Mouse (Mus musculus) cerebellum, adult 9-11 months (tissue): ENCODE data around the gene Gm20388.

Experiments used
- DNase-seq: peaks from one replicate; pipeline ENCODE4 v3.0.0; 2022

The Gm20388 gene

DNA sequence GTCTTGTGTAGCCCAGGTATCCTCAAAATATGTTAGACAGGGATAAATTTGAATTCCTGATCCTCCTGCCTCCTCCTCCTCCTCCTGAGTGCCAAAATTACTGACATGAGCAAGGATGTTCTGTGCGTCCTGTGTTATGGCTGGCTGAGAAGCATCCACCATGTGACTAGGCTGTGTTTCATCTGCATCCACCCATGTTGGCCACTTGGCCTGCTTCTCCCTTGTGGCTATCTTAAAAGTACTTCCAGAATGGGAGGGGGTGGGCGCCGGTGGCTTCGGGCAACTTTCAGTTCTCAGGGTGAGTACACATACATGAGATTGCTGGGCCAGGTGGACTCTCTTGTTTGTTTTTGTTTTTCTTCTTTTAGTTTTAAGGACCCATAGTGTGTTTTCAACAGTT lies 2008.5 kb downstream of the Gm20388 start:
- no peak for DNase-seq

DNA sequence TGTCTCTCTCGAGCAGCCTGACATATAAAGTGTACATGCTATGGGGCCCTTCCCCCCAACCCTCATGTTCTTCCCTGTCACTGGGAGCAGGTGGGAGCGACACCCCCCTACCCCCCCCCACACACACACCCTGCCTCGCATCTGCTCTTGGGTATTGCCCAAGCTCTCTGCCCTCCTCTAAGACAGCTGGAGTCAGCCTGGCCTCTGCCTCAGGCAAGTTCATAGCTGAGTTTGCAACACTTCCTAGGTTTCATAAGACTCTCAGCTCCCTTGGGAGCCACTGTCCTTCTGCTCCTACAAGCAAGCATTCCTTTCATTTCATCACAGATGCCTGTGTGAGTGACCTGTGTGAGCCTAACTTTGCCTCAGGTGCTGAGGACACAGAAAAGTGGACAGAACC lies 2009.1 kb downstream of the Gm20388 start:
- no peak for DNase-seq

DNA sequence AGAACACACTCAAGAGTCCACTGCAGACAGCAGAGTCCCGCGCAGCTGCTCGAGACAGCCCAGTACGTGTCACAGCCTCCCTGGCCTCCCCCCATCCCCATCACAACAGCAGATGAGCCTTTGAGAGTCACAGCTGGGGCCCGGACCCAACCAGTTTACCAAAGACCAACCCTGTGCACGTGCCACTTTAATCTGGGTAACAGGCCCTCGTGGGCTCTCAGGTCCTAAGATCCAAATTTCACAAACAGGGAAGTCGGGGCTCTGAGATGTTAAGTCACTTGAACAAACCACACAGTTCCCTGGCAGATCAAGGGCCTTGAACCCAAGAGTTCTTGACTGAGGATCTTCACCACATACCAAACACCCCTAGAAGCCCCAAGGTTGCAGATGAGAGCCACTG lies 2010.9 kb downstream of the Gm20388 start:
- DNase-seq: no peak

DNA sequence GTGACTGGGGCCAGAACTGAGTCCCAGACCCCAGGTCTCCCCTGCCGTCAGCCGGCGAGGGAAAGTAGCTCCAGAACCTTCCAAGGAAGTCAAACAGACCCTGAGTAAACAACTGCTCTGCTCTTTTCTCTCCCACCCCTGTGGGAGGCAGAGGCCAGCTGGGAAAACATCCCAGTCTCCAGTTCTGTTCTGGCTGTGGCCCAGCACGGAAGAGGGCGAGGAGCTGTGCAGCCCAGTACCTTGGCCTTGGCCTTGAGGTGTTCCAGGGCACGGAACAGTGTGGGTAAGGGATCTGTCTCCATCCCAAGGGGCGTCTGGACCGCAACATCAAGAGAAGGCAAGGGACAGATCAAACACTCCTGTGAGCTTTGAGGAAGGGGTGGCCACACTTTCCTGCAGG lies 2011.5 kb downstream of the Gm20388 start:
- DNase-seq: no peak

DNA sequence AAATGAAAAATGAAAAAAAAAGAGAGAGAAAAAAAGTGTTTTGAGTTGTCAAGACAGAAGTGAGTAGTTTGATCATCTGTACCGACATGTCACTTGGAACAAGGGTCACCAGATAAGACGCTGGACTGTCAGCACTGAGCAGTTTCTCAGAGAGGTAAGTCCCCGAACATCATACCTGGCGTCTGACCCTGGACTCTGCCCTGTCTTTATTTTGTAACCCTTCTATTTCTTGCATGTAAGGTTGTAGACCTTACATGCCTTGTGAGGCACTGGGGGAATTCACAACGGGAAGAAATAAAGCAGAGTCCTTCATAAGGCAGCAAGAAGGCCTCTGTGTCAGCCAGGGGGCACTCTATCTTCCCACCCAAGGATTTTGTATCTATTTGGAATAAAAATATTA lies 2014.0 kb downstream of the Gm20388 start:
- no peak for DNase-seq

DNA sequence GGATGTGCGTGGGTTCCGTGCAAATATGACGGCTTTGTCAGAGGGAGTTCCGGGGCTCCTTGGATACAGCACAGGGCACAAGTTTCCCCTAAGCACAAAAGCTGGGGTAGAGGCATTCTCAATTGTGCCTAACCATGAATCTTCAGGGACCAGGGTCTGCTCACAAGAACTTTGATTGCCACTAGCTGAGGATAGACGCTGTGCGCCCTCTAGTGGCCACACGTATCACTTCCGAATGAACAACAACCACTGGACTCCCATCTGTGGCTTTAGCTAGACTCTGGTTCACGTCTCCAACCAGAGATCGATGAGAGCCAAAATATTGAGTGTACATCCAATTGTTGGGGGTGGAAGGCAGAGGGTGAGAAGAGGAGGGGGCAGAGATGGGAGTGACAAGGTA lies 2015.0 kb downstream of the Gm20388 start:
- peak; percentile 64 for DNase-seq

DNA sequence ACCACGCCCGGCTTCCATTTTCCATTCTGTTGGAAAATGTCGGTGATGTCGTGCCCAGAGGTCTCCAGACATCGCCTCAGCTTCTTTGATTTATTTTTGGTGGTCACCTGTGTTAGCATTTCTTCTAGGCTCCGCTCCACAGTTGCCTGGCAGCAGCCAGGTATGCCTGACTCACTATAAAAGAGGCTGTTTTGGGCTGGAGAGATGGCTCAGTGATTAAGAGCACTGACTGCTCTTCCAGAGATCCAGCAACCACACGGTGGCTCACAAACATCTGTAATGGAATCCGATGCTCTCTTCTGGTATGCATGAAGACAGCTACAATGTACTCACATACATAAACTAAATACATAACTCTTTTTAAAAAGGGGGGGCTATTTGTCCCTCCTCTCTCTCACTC lies 2015.6 kb downstream of the Gm20388 start:
- no peak for DNase-seq

DNA sequence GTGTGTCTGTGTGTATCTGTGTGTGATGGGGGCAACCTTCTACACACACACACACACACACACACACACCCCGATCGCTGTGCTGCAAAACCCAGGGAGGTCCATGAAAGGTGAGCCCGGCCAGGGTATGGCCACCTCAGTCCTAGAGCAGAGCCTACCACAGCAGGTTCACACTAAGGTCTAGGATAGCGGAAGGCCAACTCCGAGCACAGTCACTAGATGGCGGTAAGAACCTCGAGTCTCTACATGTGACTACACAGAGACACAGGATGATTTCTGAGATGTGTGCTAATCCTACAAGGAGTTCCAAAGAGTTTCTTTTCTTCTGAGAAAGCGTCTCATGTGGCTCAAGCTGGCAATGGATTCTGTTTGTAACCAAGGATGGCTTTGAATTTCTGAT lies 2016.7 kb downstream of the Gm20388 start:
- no peak for DNase-seq

DNA sequence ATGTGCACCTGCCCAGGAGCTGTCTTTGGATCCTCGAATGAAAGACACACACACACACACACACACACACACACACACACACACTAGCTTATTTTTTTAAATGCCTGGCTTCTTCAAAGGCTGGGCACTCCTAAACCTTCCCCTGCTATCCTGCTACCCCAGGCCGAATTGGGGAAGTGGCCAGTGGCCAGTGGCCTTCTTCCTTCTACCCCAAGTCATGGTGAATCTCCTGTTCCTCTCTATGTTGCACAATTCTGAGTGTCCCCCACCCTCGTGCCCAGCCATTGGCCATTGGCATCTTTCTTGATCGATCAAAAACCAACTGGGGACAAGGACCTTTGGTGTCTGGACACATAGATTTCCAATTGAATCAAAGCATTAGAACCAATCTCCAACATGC lies 2019.4 kb downstream of the Gm20388 start:
- no peak for DNase-seq

DNA sequence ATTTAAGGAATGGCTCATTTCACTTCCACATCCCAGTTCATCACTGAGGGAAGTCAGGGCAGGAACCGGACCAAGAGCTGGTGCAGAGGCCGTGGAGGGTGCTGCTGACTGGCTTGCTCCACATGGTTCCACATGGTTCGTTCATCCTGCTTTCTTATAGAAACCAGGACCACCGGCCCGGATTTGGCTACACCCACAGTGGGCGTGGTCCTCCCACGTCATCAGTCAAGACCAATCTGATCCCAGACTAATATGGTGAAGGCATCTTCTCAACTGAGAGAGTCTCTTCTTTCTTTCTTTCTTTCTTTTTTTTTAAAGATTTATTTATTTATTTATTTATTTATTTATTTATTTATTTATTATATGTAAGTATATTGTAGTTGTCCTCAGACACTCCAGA lies 2020.9 kb downstream of the Gm20388 start:
- no peak for DNase-seq

DNA sequence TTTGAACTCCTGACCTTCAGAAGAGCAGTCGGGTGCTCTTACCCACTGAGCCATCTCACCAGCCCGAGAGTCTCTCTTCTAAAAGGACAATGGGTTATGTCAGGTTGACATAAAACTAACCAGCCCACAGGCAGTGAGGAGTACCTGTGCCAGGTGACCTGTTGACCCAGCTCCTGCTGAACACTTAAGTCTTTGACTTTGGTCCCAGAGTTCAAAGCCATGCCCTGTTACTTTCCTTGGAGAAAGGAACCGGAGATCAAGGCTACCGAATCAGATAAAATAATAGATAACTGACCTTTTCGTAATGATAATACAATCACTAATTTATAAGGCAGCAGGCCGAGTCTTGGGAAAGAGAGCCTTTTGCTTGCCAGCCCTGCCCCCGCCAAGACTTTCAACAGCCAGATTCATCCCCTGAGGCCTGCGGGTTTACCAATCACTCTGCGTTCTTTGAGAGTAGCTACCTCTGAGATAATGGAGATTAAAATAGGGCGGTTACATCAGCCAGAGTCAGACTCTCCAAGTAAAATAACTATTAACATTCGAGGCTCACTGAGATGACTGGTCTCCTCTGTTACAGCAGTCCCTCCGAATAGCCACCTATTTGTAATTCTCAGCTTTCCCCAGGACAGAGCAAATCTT lies 2021.5 kb downstream of the Gm20388 start:
- no peak for DNase-seq

DNA sequence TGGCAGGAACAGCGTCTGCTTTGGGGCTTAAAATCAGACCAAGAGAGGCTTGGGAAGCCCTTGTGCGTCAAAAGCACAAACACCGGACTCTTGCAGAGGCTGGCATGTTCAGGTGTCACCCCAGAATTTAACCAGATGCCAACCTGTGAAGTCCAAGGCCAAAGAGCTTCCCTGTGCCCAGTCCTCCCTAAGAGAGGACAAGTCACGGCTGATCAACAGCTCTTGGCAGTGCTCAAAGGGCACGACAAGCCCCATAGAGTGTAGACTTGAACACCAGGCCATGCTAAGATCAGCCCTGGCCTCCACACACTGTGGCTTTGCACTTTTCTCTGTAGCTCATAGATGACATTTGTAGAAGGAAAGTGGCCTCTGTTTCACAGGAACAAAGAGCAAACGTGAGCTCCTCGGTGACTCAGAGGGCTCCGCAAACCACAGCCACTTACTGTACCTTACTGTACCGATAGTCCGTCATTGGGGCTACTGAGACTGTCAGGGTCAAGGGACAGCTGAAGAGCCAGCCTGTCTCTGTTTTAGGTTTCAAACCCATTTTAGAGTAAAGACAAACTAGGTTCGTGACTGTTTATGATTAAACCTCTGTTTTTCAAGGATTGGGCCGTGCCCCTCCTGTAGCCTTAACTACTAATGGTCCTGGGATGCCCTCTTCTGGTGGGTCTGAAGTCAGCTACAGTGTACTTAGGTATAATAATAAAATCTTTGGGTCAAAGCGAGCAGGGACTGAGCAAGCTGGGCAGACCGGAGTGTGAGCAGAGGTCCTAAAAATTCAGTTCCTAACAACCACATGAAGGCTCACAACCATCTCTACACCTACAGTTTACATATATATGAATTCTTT lies 2022.3 kb downstream of the Gm20388 start:
- no peak for DNase-seq

DNA sequence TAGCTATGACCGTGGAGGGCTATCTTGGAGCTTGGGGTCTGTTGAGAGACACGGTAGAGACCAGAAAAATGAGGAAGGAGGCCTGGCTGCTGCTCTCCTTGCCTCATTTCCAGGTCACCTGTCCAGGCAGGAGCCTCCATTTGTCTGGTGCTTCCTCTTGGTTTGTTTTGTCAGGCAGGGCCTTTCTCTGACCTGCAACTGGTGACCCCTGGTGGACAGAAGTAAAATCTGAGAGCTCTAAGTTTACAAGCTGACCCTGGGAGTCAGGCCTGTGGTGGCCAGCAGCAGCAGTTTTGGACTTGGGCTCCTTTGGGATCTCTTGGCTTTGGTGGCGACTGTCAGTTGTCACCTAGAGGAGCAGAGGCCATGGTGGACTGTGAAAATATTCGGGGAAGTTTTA lies 2023.9 kb downstream of the Gm20388 start:
- DNase-seq: no peak

DNA sequence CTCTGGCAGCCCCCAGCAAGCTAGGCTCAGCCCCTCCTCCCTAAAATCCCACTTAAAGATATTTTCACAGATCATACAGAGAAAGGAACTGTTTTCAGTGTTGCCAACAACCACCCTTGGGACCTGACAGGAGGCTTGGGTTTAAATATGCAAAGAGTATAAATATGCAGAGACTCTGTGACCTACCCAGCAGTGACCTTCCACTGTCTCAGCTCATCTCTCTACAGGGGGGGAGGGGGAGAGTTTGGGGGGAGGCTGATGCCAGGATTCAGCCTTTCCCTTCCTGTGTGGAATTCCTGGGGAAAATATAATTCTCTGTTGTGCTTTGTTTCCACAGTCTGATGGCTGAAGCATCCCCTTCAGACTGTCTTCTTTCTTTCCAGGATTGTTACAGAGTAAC lies 2024.3 kb downstream of the Gm20388 start:
- DNase-seq: no peak

DNA sequence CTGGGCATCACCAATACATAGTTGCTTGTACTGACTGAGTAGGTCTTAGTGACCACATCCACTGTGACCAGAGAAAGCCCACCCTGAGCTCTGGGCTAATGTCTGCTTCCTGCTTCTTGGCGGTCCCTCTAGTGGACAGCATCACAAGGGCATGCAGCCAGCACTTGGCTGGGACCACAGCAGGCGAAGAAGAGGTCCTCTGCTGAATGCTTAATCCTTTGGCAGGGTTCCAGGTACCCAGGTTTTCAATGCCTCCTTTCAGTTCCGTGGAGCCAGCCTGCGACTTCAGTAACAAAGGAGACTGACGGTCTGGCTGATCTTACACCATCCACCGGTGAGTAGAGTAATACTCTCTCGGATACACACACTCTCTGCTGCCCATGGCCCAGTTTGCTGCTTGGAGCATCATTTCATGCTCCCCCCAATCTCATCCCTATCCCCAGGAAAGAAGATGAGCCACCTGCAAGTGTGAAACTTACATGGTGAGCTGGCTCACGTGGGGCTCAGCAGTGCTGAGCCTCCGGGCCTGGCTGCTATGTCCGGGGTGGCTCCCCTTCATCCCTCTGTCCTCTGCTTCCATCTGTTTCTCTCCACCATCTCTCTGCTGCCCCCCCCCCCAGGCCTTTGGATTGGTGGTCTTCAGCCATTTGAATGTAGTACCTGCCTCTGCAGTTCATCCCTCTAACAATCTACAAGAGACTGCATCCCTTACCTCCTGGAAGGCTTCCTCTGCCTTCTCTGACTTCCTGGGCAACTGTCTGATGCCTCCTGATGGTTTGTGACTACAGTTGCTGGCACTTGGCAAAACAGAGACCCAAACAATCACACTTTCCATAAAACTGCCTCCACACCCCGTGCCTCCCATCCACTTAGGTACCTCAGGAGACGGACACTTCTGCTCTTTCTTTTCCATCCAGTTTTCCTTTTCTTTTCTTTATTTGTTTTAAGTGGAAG lies 2025.0 kb downstream of the Gm20388 start:
- peak; percentile 85 for DNase-seq

DNA sequence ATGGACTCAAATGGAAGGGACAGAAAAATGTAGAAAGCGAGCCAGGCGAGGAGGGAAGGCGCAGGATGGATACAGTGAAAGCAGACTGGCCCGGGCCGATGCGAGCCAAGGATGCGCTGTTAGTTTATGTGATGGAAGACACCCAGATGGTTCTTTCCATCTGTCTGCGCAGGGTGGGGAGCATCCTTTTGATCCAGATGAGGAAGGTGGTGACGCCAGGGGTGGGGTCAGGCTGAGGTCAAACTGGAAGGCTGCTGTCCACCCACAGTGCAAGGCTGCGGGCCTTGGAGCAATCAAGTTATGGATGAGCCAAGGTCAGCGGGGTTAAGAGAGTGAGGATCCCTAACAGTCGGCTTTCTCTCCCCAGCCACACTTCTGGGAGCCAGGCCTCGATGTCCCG lies 2025.8 kb downstream of the Gm20388 start:
- DNase-seq: no peak

DNA sequence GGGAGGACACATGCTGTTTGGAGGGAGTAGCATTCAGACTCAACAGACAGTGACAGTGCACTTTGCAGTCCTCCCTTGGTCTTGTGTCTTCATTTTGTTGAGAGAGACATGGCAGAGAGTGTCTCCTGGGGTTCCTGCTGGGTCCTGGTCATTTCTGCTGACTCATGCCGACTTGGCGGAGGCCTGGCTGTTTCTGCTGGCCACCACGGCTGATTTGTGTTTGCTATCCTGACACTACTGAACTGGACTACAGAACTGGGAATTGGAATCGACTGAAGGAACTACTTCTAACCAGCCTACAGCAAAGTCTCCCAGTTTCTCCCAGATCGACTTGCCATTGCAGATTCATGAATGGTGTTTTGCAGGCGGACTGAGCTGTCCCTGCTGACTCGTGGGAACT lies 2028.1 kb downstream of the Gm20388 start:
- no peak for DNase-seq

DNA sequence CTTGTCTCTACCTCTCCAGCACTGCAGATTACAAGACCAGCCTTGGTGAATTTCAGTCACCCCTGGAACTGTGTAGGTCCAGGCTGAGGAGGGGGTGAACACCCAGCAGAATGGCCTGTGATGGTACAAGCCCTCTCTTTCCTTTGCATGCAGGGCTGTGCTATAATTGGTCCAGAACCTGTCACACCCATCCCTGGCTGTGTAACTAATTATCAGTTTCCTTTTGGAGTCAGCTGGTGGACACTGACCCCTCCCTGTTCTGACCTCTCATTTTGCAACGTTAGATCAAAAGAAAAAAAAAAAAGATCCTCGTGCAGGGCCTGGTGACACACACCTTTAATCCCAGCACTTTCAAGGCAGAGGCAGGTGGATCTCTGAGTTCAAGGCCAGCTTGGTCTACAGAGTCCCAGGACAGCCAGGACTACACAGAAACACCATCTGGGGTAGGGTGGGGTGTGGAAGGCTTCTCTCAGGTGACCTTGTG lies 2032.5 kb downstream of the Gm20388 start:
- DNase-seq: no peak

DNA sequence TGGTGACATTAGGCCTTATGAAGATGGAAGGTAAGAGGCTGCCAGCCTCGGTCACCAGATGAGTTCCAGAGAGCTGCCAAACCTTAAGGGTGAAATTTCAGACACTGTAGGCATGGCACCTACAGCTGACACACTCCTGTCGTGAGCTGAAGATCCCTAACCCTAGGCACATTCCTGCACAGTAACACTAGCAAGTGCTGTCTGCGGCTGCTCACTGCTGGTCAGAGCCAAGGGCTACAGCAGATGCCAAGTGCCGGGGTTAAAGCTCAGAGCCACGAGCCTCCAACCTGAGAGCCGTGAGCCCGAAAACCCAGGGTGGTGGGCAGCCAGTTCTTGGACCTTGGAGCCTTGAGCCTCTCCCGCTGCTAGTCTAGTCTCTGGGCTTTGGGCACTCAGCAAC lies 2033.1 kb downstream of the Gm20388 start:
- no peak for DNase-seq

DNA sequence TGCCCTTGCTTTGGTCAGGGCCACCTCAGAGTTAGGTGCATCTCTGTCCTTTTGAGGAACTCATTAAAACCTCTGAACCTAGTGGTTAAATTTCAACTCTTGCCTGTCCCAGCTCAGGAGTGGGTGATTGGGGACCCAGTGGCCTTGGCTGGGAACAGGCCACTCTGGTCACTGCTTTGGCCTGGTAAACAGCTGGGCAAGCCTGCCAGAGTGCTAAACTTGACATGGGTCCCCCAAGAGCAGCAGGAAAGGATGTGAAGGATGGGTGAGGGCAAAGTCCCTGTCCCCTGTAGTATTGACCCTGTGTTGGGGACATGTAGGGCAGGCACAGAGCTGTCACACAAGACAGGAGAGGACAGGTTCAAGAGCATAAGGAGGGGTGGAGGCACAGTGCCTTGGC lies 2034.2 kb downstream of the Gm20388 start, which contains the start of gene Car5a:
Gene Car5a (minus strand): TSS at position 74 of the 400 bp plus-strand sequence.
- no peak for DNase-seq

DNA sequence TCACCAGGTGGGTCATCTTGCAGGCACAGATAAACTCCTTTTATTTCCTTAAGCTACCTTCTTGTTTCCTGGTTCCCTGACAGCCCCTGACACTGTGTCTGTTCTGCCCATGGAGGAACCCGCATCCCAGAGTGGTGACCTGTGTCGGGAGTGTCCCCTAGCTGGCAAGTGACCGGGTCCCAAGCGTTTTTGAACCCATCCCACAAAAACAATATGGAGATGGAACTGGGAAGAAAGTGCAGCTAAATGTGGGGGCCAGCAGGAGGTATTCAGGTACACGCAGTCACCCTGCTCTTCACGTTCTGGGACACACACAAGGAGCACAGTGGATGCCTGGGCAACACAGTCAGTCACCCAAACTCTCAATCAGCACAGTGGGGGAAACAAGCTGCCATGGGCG lies 2035.7 kb downstream of the Gm20388 start:
- DNase-seq: no peak

DNA sequence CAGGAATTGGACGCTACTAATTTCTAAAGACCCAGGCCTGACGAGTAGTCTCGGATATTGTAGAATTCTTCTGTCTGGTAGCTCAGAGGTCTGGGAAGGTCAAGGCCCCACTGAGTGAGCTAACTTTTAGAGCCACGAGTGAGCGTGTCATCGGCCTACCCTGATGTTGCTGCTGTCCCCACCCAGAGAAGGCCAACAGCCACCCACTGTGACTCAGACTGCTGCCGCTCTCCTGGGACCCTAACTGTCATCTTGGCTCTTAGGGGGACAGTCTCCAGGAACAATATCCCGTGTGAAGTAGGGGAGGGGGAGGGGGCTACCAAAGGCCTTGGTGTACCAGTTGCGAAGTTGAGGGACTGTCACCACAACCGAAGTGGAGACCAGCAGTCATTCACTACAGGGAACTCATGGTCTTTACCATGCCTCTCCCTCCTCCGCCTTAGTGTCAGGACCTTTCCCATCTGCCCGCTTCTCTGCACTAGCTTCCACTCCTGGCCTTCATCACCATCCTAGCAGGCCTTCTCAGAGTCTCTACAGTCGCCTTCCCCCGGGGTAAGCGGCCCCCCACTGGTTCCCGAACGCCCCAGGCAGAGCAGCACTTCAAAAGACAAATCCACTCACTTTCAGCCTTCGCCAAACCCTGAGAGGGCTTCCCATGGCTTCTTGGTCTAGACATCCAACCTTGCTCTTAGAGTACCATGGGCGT lies 2036.6 kb downstream of the Gm20388 start:
- DNase-seq: peak; percentile 65

DNA sequence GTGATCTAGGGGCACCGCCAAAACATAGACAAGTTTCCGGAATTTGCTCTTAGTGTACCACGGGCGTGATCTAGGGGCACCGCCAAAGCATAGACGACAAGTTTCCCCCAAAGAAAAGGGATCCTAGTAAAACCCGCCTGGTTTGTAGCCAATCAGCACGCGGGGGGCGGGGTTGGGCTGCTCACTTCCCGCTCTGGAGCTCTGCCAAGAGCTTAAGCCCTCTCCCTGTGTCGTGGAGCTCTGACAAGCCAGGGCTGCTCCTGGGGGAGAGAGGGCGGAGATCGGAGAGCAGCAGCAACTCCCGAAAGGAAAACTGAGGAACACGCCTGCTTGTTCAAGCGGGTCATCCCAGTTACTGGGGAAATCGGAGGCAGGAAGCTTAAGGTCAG lies 2037.1 kb downstream of the Gm20388 start:
- DNase-seq: peak; percentile 80
